13 mouse cellular contexts compared by ENCODE assay signal in the genomic region with DNA sequence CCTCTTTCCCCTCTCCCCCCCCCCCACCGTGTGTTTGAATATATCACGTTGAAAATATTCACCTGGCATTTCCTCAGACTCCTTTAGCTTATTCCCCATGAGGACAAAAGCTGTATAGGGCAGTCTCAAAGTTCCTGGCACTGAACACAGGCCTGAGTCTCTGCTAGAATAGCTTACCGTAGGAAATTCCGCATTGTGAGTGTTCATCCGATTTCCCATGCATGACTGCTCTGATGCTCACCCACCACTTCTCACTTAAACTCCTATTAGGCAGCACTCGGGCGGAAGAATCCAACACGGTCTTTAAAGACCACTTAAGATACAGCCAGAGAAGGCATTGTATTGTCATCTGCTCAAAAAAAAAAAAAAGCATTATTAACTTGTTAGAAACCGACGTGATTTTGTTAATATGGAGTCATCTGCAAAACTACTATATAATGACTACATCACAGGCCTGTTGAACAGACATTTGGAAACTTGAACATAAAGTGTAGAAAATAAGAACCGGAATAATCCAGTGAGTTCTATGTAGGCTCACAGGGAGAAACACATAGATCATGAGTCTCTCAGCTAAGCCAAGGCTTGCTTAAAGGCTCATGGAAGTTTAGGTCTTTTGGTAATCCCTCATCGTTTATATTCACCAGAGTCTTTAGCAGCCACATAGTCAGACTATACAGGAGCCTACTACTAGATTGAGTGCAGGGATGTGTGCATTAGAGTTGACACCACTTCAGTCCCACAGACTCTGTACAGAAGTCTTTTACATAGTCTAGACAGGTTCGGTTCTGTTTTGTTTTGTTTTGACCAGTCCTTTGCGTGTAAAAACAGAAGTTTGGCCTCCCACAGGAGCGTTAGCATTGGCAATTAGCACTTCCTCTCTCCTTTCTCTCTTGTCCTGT. TPM values are rescaled to one million over a fixed set of nuclear protein-coding genes. Genes with fewer than 3 reads are reported as not detected.
DNase-seq lines count a peak whose midpoint lies in the region; ATAC-seq and TF ChIP-seq lines count a peak whose summit lies in the region.
"Had no signal": no experiment of that assay in that cellular context is flagged by ENCODE, and none has a peak within 500 bp of the region (broad histone marks: within the 10 kb centered on the region; RNA-seq: fewer than 3 reads in every experiment).

No protein-coding gene starts in this region.

- no peak for DNase-seq in stomach, postnatal 0 days (ENCODE audit: low spot score)
- DNase-seq in forebrain, postnatal 0 days, result no peak
- no peak for DNase-seq in ovary, postnatal 10 days (ENCODE audit: low spot score)
- no peak for DNase-seq in adrenal gland, adult 18-20 months (ENCODE audit: low spot score in 2 of 2)
- no peak for DNase-seq in layer of hippocampus, adult 8-10 months (ENCODE audit: low spot score in 2 of 2)
- no peak for DNase-seq in right cerebral cortex, postnatal 36 days (ENCODE audit: low spot score in 2 of 2)
- DNase-seq: layer of hippocampus, adult 9-11 months; lung, postnatal 4 days had no signal

- no peaks in the 10 kb centered on the region for H3K9me3 ChIP-seq in stomach, embryonic 16.5 days (replicated peaks; ENCODE audit: control insufficient read depth, low read length)
- no peaks in the 10 kb centered on the region for H3K9me3 ChIP-seq in stomach, postnatal 0 days (ENCODE audit: control insufficient read depth, low read length)
- no peaks in the 10 kb centered on the region for H3K9me3 ChIP-seq in forebrain, postnatal 0 days (ENCODE audit: low read length)
- no peaks in the 10 kb centered on the region for H3K9me3 ChIP-seq in midbrain, embryonic 15.5 days
- H3K9me3 ChIP-seq: embryonic facial prominence, embryonic 15.5 days had no signal

- no peak overlapping the region for H3K4me2 ChIP-seq in stomach, embryonic 16.5 days (ENCODE audit: low read depth, low read length)
- H3K4me2 ChIP-seq in stomach, postnatal 0 days (replicated peaks; ENCODE audit: low read depth), result no peak overlapping the region
- H3K4me2 ChIP-seq in forebrain, postnatal 0 days (ENCODE audit: low read depth), result no peak overlapping the region
- H3K4me2 ChIP-seq in midbrain, embryonic 15.5 days, result no peak overlapping the region
- H3K4me2 ChIP-seq: embryonic facial prominence, embryonic 15.5 days; liver, embryonic 11.5 days had no signal

- no peaks in the 10 kb centered on the region for H3K27me3 ChIP-seq in stomach, embryonic 16.5 days (ENCODE audit: control insufficient read depth, insufficient read depth, low read length)
- no peaks in the 10 kb centered on the region for H3K27me3 ChIP-seq in stomach, postnatal 0 days (ENCODE audit: control insufficient read depth, insufficient read depth, low read length)
- no peaks in the 10 kb centered on the region for H3K27me3 ChIP-seq in forebrain, postnatal 0 days (ENCODE audit: insufficient read depth, low read length)
- H3K27me3 ChIP-seq in midbrain, embryonic 15.5 days (replicated peaks), result no peaks in the 10 kb centered on the region
- H3K27me3 ChIP-seq: embryonic facial prominence, embryonic 15.5 days had no signal

- H3K36me3 ChIP-seq in stomach, embryonic 16.5 days (ENCODE audit: control insufficient read depth, insufficient read depth, low read length), result no peaks in the 10 kb centered on the region
- no peaks in the 10 kb centered on the region for H3K36me3 ChIP-seq in stomach, postnatal 0 days (ENCODE audit: control insufficient read depth, insufficient read depth, low read length)
- H3K36me3 ChIP-seq in forebrain, postnatal 0 days (ENCODE audit: insufficient read depth), result no peaks in the 10 kb centered on the region
- no peaks in the 10 kb centered on the region for H3K36me3 ChIP-seq in midbrain, embryonic 15.5 days (replicated peaks)
- H3K36me3 ChIP-seq: embryonic facial prominence, embryonic 15.5 days had no signal

- TF ChIP-seq CTCF in stomach, postnatal 0 days (IDR thresholded peaks at IDR 0.05; ENCODE audit: low read depth), result no peak
- TF ChIP-seq CTCF in forebrain, postnatal 0 days (IDR thresholded peaks at IDR 0.05; ENCODE audit: low read depth), result no peak

- TF ChIP-seq EP300 in stomach, postnatal 0 days (optimal IDR thresholded peaks at IDR 0.05), result no peak

- ATAC-seq in stomach, embryonic 16.5 days (ENCODE audit: insufficient read depth, low FRiP score), result peak; percentile 65; the same call in 1 of the 2 replicates
- ATAC-seq in stomach, postnatal 0 days (ENCODE audit: low FRiP score, low TSS enrichment), result no peak
- peak; percentile 50 for ATAC-seq in forebrain, postnatal 0 days
- ATAC-seq in midbrain, embryonic 15.5 days (replicated peaks), result peak; percentile 69; the same call in 1 of the 2 replicates

- 63% methylated on average over 15 of the region's 15 CpGs for WGBS in stomach, embryonic 16.5 days
- WGBS in stomach, postnatal 0 days, result 56% methylated on average over 15 of the region's 15 CpGs
- 13% methylated on average over 15 of the region's 15 CpGs for WGBS in forebrain, postnatal 0 days
- 29% methylated on average over 15 of the region's 15 CpGs for WGBS in midbrain, embryonic 15.5 days

- H3K9ac ChIP-seq in stomach, embryonic 16.5 days (ENCODE audit: low read length), result no peak overlapping the region
- no peak overlapping the region for H3K9ac ChIP-seq in stomach, postnatal 0 days (ENCODE audit: low read length)
- H3K9ac ChIP-seq in forebrain, postnatal 0 days, result no peak overlapping the region
- no peak overlapping the region for H3K9ac ChIP-seq in midbrain, embryonic 15.5 days
- H3K9ac ChIP-seq: embryonic facial prominence, embryonic 15.5 days had no signal

- no peak overlapping the region for H3K4me3 ChIP-seq in stomach, embryonic 16.5 days (replicated peaks; ENCODE audit: low read length)
- no peak overlapping the region for H3K4me3 ChIP-seq in stomach, postnatal 0 days (ENCODE audit: low read depth, low read length)
- no peak overlapping the region for H3K4me3 ChIP-seq in forebrain, postnatal 0 days (ENCODE audit: low read depth, low read length)
- H3K4me3 ChIP-seq in midbrain, embryonic 15.5 days, result no peak overlapping the region
- H3K4me3 ChIP-seq: embryonic facial prominence, embryonic 15.5 days had no signal

- no peak overlapping the region for H3K27ac ChIP-seq in stomach, embryonic 16.5 days (ENCODE audit: low read length)
- H3K27ac ChIP-seq in stomach, postnatal 0 days (replicated peaks), result no peak overlapping the region
- no peak overlapping the region for H3K27ac ChIP-seq in forebrain, postnatal 0 days (ENCODE audit: low read depth, low read length)
- no peak overlapping the region for H3K27ac ChIP-seq in midbrain, embryonic 15.5 days
- H3K27ac ChIP-seq: embryonic facial prominence, embryonic 15.5 days had no signal

- no peaks in the 10 kb centered on the region for H3K4me1 ChIP-seq in stomach, embryonic 16.5 days (ENCODE audit: control insufficient read depth, insufficient read depth, low read length)
- no peaks in the 10 kb centered on the region for H3K4me1 ChIP-seq in stomach, postnatal 0 days (replicated peaks; ENCODE audit: control insufficient read depth, insufficient read depth)
- 0 out of 2 replicates have a peak, but pooled peaks cover 7% of the 10 kb centered on the region for H3K4me1 ChIP-seq in forebrain, postnatal 0 days (ENCODE audit: insufficient read depth)
- peaks cover 6% of the 10 kb centered on the region; the same call in 1 of the 2 replicates for H3K4me1 ChIP-seq in midbrain, embryonic 15.5 days
- H3K4me1 ChIP-seq: embryonic facial prominence, embryonic 15.5 days had no signal

RNA-seq across cellular contexts. Expression of gene Spata16, which starts 4.2 kb away (rescaled TPM):
- not detected in 2 replicates for polyA plus RNA-seq in stomach, embryonic 16.5 days (2015; fragmentation: Nextera tagmentation; extraction: Ambion mirVana)
- not detected in 2 replicates for polyA plus RNA-seq in stomach, postnatal 0 days (2015; fragmentation: Nextera tagmentation; extraction: Ambion mirVana)
- total RNA-seq in forebrain, postnatal 0 days (2014; rRNA removed), result 0.08 TPM in 1 of 2 replicates, not detected in the other
- not detected in 2 replicates for polyA plus RNA-seq in forebrain, postnatal 0 days (2015; fragmentation: Nextera tagmentation; extraction: Ambion mirVana)
- not detected in 2 replicates for polyA plus RNA-seq in midbrain, embryonic 15.5 days (2015; fragmentation: Nextera tagmentation; extraction: Ambion mirVana)
- not detected for total RNA-seq in adrenal gland, adult 18-20 months (2021)
- total RNA-seq in layer of hippocampus, adult 8-10 months (2022), result not detected
- polyA plus RNA-seq: embryonic facial prominence, embryonic 15.5 days; liver, embryonic 11.5 days; stomach, embryonic 14.5 days had no signal
